Mouse (Mus musculus): Measurements from ENCODE around the gene Thsd7b.
A peak's percentile ranks its signal among the peaks of the same experiment; 100 is the strongest.
"Not testable (repeated sequence)": the region's sequence is repeated elsewhere in the genome, so short reads cannot be mapped to it uniquely, and the experiment has no call there.

Gene Thsd7b

DNA sequence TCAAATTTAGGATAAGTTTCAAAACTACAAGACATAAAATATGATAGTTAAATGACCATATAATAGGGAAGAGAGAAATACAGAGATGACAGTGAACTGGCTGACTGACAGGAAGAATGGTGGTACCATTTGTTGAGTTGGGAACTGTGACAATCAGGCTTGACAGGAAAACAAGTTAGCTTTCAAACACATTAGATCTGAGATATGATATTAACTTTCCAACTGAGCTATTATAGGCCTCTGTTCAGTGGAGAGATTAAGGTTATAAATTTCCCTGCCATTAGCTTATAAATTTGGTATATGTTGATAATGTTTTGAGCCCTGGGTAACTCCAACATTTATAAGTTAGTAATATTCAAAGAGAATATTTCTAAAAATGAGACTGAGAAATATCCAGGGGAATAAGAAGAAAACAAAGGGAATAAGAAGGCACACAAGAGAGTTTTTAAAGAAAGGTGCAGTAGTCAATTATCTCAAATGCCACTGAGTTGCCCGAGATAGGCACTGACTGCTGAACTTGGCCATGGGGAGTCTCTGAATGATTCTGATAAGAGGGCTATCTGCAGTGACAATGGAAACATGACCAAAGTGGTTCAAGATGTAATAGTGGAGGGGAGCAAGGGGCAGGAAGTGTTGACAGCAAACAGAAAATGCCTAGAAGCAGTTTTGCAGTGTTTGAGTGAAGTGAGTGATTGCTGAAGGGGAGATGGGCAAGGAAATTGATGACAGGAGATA, 839.6 kb downstream of the Thsd7b start:
- DNase-seq (ENCODE audit: low read depth) = peak; percentile 8

DNA sequence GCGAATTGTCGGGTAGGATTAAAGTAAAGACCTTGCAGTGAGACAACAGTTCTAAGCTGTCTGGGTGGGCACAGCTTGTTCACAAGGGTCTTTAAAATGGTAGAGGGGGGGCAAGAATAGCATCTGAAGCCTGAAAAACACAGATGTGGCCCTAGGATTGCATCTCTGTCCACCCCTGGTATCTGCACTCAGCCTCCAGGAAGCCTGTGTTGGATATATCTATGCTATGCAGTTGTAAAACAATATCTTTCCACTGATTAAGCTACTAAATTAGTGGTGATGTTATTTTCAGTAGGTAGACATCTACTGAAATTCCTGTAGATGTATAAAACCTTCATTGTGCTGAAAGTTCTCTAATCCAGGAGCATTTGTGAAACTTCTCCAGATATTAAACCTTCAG, 840.4 kb downstream of the Thsd7b start:
- DNase-seq (ENCODE audit: low read depth) = no peak

DNA sequence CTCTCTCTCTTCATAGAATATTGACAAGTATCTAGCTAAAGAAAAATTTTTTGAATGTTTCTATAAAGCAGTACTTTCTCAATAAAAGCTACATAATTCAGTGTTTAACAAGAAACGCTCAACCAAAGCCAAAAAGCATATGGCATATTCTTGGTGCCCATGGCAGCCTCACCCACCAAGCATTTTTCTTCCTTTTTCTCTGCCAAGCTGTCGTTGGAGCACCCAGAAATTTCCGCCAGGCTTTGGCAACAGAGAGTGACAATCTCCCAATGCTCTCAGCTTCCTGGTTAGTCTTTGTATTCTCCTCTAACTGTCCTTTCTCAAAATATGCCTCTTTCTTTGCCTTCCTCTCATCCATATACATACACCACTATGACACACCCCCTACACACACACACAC, 857.8 kb downstream of the Thsd7b start:
- no peak for DNase-seq (ENCODE audit: low read depth)

DNA sequence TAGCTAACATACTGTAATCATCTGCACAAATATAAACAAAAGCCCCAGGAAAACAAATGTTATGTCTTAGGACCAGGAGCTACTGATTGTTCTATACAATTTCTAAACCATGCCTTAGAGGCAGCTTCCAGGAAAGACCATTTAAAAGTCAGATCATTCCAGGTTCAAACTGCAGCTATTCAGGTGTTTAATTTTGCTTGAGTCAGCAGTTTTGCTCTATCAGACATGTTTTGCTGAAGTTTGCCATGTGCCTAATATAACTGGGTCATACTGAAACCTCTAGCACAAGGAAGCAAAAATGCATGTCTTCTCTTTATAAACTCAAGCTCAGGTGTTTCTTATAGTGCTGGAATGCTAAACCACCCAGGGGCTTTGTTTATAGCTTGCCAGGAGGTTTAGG, 893.1 kb downstream of the Thsd7b start:
- no peak for DNase-seq (ENCODE audit: low read depth)

DNA sequence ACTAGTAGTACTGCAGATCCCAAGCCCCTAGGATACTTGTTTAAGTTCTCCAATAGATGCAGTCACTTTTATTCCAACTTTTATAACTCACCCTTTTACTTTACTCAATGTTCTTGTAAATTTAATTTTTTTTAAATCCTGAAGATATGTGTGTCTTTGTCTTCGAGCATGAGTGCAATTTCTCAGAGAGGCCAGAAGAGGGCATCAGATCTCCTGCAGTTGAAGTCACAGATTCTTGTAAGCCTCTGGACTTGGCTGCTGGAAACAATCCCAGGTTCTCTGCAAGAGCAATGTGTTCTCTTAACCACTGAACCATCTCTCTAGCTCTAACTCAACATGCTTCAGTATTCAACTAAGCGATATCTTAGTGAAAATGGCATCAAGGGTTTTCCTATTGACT, 894.2 kb downstream of the Thsd7b start:
- peak; percentile 10 for DNase-seq (ENCODE audit: low read depth)

DNA sequence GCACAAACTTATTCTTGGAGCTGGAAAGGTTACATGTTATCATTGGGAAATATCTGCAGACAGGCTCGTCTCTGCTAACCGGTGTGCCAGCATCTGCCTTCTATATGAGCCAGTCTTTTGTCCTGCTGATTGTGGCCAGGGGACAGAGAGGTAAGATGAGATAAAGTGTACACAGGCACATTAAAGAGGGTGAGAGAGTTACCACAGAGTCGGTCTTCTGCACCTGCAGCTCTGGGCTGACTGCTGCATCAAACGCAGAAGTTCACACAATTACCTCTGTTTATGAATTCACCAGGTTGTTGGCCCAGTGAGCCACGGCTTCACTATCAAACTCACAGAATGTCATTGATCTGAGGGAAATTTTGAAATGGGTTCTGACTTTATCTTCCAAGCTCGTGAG, 896.8 kb downstream of the Thsd7b start:
- DNase-seq (ENCODE audit: low read depth) = no peak

DNA sequence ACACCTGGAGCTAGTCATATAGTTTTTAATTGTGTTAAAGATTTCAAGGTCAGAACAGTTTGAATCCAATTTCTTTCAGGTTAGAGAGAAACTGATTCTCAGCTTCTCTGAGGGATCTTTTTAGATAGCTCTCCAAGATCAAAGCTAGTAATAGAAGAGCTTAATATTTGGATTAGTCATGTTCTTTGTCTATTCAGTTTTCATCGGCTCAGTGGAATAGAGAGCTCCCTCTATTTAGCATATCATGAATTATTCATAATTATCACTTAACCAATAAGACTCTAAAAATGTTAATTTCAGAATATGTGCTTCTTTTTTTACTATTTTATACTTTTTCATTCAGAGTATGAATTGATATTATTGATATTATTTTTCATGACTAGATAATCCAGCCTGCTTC, 897.2 kb downstream of the Thsd7b start:
- DNase-seq (ENCODE audit: low read depth) = no peak

DNA sequence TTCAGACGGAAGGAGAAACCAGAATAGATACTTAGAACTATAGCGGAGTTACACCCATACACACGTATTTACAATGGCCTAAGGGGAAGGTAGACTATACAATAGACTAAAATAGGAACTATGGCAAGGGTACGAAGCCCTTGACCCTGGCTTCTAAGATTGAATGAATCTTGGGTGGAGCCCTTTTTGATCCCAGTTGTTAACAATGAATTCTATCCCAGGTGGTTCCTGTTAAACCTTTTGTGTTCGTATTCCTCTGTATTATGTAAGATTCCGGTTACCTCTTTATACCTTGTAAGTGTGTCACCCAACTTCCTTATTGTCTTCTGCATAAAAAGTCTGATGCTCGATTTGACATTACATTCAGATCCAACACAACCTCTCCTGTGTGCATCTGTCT, 913.7 kb downstream of the Thsd7b start:
- DNase-seq (ENCODE audit: low read depth) = not testable (repeated sequence)

DNA sequence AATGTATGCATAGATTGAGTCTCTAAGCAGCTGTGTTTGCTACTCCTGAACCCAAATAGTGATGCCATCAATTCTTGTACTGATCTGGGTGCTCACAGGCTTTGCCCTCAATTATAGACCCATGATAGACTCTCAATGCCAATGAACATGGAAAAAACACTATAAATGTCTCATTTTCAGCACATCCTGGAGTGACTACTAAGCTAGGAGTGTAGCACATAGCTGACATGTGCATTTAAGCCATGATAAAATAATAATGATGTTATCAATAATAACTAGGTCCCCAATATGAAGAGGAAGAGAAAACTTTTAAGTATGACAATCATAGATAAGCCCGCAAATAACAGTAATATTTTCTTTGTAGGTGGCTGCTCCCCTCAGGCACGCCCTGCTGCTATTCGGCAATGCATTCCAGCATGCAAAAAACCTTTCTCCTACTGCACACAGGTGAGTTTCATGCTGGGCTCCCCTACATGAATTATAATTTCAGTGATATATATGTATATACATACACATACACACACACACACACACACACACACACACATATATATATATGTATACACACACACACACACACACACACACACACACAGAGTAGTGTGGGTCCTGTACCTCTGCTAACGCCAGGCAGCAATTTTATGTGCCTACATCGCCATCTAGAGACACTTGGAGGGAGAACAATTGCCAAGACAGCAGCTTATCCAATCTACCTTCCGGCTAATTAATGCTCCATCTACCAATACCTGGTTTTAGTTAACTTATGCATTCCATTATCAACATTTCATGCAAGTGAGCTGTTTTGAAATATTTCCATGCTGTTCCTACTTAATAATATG, 919.3 kb downstream of the Thsd7b start:
- DNase-seq (ENCODE audit: low read depth) = peak; percentile 7

DNA sequence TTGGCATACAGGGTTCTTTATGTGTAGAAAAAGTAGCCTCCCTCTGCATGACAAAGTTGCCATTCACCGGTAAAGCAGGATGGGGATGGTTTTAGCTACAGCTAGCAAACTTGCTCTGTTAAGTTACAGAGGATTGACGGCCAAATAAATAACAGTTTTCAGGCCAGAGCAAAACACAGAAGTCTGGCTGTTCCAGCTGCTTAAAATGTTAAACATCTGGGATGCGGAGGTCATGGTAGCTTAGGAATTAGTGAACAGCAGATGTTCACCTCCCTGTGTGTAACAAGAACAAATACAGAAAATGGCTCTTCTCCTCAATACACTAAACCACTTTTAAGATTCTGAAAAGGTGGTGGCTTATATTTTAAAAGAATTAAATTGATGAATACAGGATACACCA, 944.3 kb downstream of the Thsd7b start:
- no peak for DNase-seq (ENCODE audit: low read depth)

DNA sequence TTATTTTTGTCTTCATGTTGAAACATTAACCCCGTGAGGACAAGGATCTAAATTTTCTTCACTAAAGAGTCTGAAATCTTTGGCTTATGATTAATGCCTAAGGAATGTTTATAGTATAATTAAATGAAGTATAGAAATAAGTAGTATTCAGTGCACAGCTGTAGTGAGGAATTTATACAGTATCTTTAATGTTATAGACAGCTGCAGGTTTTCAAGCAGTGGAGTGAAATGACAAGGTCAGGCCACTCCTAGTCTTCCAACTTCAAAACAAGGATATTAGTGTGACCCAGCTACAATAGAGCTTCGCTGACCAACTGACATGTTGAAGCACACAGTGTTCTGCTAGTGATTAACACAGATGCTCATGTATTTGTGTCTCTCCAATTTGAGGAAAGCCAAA, 949.8 kb downstream of the Thsd7b start:
- no peak for DNase-seq (ENCODE audit: low read depth)

DNA sequence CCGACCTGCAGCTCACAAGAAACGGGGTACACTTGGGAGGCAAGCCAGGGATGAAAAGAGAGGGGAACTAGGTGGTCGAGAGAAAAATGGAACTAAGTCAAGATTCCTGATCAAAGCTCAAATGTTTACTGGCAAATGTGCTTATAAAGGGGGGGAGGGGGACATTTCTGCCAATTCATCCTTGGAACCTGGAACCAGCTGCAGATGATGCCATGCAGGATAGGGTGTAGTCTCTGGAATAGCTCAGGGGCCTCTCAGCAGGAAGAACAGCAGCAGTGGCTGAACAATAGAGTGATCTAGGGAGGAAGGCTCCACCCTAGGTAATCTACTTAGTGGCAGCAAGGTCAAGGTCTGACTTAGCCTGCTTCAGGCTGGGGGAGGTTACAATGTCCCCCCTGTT, 972.5 kb downstream of the Thsd7b start:
- no peak for DNase-seq (ENCODE audit: low read depth)

DNA sequence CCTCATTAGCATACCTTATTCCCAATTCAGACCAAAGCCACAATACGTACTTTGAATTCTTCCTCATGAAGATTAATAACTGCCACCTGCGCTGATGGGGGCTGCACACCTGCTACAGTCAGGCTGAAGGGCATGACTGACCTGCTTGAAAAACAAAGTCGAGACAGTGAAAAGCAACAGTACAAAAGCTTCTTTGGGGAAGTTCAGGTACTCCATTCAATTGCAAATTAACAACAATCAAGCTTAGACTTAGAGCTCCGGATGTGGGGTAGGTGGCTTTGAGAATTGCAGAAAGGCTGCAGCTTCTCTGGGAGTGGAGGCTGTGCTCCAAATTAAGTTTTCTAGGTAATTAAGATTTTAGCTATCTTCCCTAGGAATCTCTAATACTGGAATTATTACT, 973.2 kb downstream of the Thsd7b start:
- not testable (repeated sequence) for DNase-seq (ENCODE audit: low read depth)

DNA sequence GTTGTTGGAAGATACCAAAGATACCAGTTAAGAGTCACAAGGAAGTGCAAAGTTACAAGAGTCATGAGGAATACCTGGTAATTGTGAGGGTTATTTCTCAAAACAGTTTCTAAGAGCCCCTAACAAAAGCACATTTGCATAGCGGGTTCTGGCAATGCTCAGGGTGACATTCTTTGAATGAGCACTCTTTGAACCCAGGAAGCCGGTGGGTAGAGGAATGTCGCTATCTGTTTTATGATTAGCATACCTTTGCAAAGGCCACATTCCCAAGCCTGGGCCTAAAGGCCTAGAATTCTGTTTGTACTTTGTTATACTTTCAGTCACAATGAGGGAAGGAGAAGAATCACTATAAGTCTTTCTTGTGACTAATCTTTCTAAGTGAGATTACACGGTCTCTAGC, 973.8 kb downstream of the Thsd7b start:
- not testable (repeated sequence) for DNase-seq (ENCODE audit: low read depth)

DNA sequence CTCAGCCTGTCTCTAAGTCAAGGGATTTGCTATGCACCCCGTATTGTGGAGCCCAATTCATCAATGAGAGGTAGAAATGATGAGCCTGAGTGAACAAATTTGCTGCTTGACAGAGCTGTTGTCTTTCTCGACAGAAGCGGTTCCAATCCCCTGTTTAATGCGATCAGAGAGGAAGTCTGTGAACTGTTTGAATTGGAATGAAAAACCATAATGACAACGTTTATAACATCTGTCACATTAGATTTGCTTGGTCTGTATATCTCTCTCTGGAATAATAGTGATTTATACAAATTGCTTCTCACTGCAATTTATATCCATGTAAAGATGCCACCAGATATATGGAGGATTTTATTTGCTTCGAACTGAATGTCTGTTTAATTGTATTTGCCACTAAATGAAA, 988.9 kb downstream of the Thsd7b start:
- no peak for DNase-seq (ENCODE audit: low read depth)

Measured in c-Kit-positive CD71-negative TER-119-negative erythroid progenitor cells, embryonic 14.5 days (primary cell).